Mouse (Mus musculus) MEL (cell line): Measurements from ENCODE around the gene Il17re. TPM values are rescaled to one million over a fixed set of nuclear protein-coding genes. Genes with fewer than 3 reads are reported as not detected.

Source experiments
- DNase-seq: peaks from one replicate; pipeline ENCODE4 v3.0.0; 2011; ENCODE audit warnings: low read depth, low spot score
- H3K27ac ChIP-seq: 2 replicates; pipeline ENCODE4 v1.5.1; 2012; ENCODE audit warnings: low read depth, mild to moderate bottlenecking, control low read depth, low read length, moderate library complexity; ENCODE audit not compliant: control insufficient read depth
- H3K27me3 ChIP-seq, 2 experiments: fragments of 150-350 bp in 1 of 2; sonication (generic) in 1 of 2; 2 replicates each; pipeline ENCODE4 v1.6.1; 2012; ENCODE audit warnings: low read length in 2 of 2, mild to moderate bottlenecking in 2 of 2, improper control_type of control experiment in 1 of 2, moderate library complexity in 1 of 2; ENCODE audit not compliant: insufficient read depth in 2 of 2, control insufficient read depth in 1 of 2
- H3K36me3 ChIP-seq, 2 experiments: 2 replicates each; pipeline ENCODE4 v1.6.1; 2012 to 2014; ENCODE audit warnings: low read length in 2 of 2, improper control_type of control experiment in 1 of 2, inconsistent platforms in 1 of 2, mild to moderate bottlenecking in 1 of 2; ENCODE audit not compliant: insufficient read depth in 2 of 2, control insufficient read depth in 1 of 2
- H3K4me1 ChIP-seq, 2 experiments: fragments of 150-350 bp in 1 of 2; sonication (generic) in 1 of 2; 2 replicates each; pipeline ENCODE4 v1.6.1; 2012; ENCODE audit warnings: low read length in 2 of 2, improper control_type of control experiment in 1 of 2, mild to moderate bottlenecking in 1 of 2; ENCODE audit not compliant: insufficient read depth in 2 of 2, control insufficient read depth in 1 of 2
- H3K4me3 ChIP-seq, 2 experiments: fragments of 150-350 bp in 1 of 2; sonication (generic) in 1 of 2; 2 replicates each; pipeline ENCODE4 v1.5.1; 2012; ENCODE audit warnings: low read depth in 2 of 2, low read length in 2 of 2, mild to moderate bottlenecking in 2 of 2, moderate library complexity in 2 of 2, control low read depth in 1 of 2, improper control_type of control experiment in 1 of 2; ENCODE audit not compliant: control insufficient read depth in 1 of 2, insufficient read depth in 1 of 2
- H3K79me2 ChIP-seq: 2 replicates; pipeline ENCODE4 v1.6.1; 2012; ENCODE audit warnings: mild to moderate bottlenecking, low read length, moderate library complexity; ENCODE audit not compliant: control insufficient read depth, poor library complexity, insufficient read depth
- H3K9ac ChIP-seq: 2 replicates; pipeline ENCODE4 v1.6.1; 2012; ENCODE audit warnings: low read depth, mild to moderate bottlenecking, control low read depth, low read length, moderate library complexity; ENCODE audit not compliant: control insufficient read depth, poor library complexity, severe bottlenecking
- H3K9me3 ChIP-seq: fragments of 150-350 bp; sonication (generic); replicated peaks from 2 replicates; pipeline ENCODE4 v1.6.1; 2012; ENCODE audit warnings: mild to moderate bottlenecking, low read length, improper control_type of control experiment, moderate library complexity; ENCODE audit not compliant: insufficient read depth
- CTCF ChIP-seq, 3 experiments: IDR thresholded peaks in 2 of 3; conservative IDR thresholded peaks in 1 of 3; 2 replicates each; pipeline ENCODE4 v1.5.1; 2011 to 2012; ENCODE audit warnings: low read length in 3 of 3, low read depth in 2 of 3, mild to moderate bottlenecking in 2 of 3, improper control_type of control experiment in 1 of 3, inconsistent platforms in 1 of 3, mixed read lengths in 1 of 3, moderate library complexity in 1 of 3; ENCODE audit not compliant: control insufficient read depth in 1 of 3, insufficient read depth in 1 of 3, poor library complexity in 1 of 3, severe bottlenecking in 1 of 3
- ETS1 ChIP-seq: IDR thresholded peaks from 2 replicates; pipeline ENCODE4 v1.6.1; 2012; ENCODE audit warnings: low read depth, mild to moderate bottlenecking, inconsistent platforms, low read length, improper control_type of control experiment, moderate library complexity
- GABPA ChIP-seq: IDR thresholded peaks from 2 replicates; pipeline ENCODE4 v1.6.1; 2012; ENCODE audit warnings: low read depth, mild to moderate bottlenecking, inconsistent platforms, low read length, improper control_type of control experiment, moderate library complexity
- GATA1 ChIP-seq: IDR thresholded peaks from 2 replicates; pipeline ENCODE4 v1.6.1; 2011; ENCODE audit warnings: low read depth, low read length, improper control_type of control experiment
- JUND ChIP-seq: IDR thresholded peaks from 2 replicates; pipeline ENCODE4 v1.6.1; 2011; ENCODE audit warnings: low read depth, mild to moderate bottlenecking, improper control_type of control experiment, low read length
- KAT2A ChIP-seq: conservative IDR thresholded peaks from 2 replicates; pipeline ENCODE4 v1.6.1; 2012; ENCODE audit warnings: low read depth, low read length, improper control_type of control experiment, inconsistent platforms
- MAX ChIP-seq: IDR thresholded peaks from 2 replicates; pipeline ENCODE4 v1.6.1; 2011; ENCODE audit warnings: low read length, improper control_type of control experiment
- MEF2A ChIP-seq: IDR thresholded peaks from 2 replicates; pipeline ENCODE4 v1.6.1; 2014; ENCODE audit warnings: low read depth, mild to moderate bottlenecking, inconsistent platforms, low read length, improper control_type of control experiment; ENCODE audit not compliant: poor library complexity, insufficient replicate concordance, severe bottlenecking; ENCODE audit errors: extremely low read depth
- MYC ChIP-seq: IDR thresholded peaks from 2 replicates; pipeline ENCODE4 v1.6.1; 2011; ENCODE audit warnings: low read depth, mild to moderate bottlenecking, low read length, improper control_type of control experiment, moderate library complexity
- NELFE ChIP-seq: IDR thresholded peaks from 2 replicates; pipeline ENCODE4 v1.6.1; 2011; ENCODE audit warnings: low read depth, low read length, improper control_type of control experiment
- POLR2A ChIP-seq, 2 experiments: IDR thresholded peaks; 2 replicates each; pipeline ENCODE4 v1.6.1; 2011 to 2012; ENCODE audit warnings: low read length in 2 of 2, mild to moderate bottlenecking in 2 of 2, control low read depth in 1 of 2, improper control_type of control experiment in 1 of 2, low read depth in 1 of 2, moderate library complexity in 1 of 2; ENCODE audit not compliant: control insufficient read depth in 1 of 2, insufficient read depth in 1 of 2, poor library complexity in 1 of 2
- POLR2AphosphoS5 ChIP-seq: IDR thresholded peaks from 2 replicates; pipeline ENCODE4 v1.6.1; 2012; ENCODE audit warnings: low read depth, borderline replicate concordance, mild to moderate bottlenecking, inconsistent platforms, low read length, moderate library complexity, mixed read lengths
- RCOR1 ChIP-seq: IDR thresholded peaks from 2 replicates; pipeline ENCODE4 v1.6.1; 2012; ENCODE audit warnings: low read depth, mild to moderate bottlenecking, inconsistent platforms, low read length, improper control_type of control experiment
- SIN3A ChIP-seq: IDR thresholded peaks from 2 replicates; pipeline ENCODE4 v1.6.1; 2012; ENCODE audit warnings: low read length, improper control_type of control experiment, inconsistent platforms
- USF1 ChIP-seq: IDR thresholded peaks from 2 replicates; pipeline ENCODE4 v1.6.1; 2014; ENCODE audit warnings: low read depth, mild to moderate bottlenecking, inconsistent platforms, low read length, improper control_type of control experiment, moderate library complexity
- USF2 ChIP-seq, 2 experiments: IDR thresholded peaks; 2 replicates each; pipeline ENCODE4 v1.6.1; 2011 to 2012; ENCODE audit warnings: improper control_type of control experiment in 2 of 2, low read length in 2 of 2, borderline replicate concordance in 1 of 2, inconsistent platforms in 1 of 2, low read depth in 1 of 2, mild to moderate bottlenecking in 1 of 2; ENCODE audit not compliant: insufficient read depth in 1 of 2
- ZC3H11A ChIP-seq: IDR thresholded peaks from 2 replicates; pipeline ENCODE4 v1.6.1; 2012; ENCODE audit warnings: low read depth, mild to moderate bottlenecking, inconsistent platforms, low read length, improper control_type of control experiment
- ZMIZ1 ChIP-seq: IDR thresholded peaks from 2 replicates; pipeline ENCODE4 v1.6.1; 2012; ENCODE audit warnings: low read depth, mild to moderate bottlenecking, inconsistent platforms, low read length, improper control_type of control experiment, moderate library complexity
- ZNF384 ChIP-seq: IDR thresholded peaks from 2 replicates; pipeline ENCODE4 v1.6.1; 2012; ENCODE audit warnings: low read depth, mild to moderate bottlenecking, inconsistent platforms, low read length, improper control_type of control experiment
- polyA plus RNA-seq, 2 experiments: library from polyadenylated mRNA; stranded (reverse) in 1 of 2; unstranded in 1 of 2; fragments of >175 nt in 1 of 2; fragments of >200 nt in 1 of 2; gene quantifications; 2 replicates each; pipeline versions ENCODE4 v1.2.1 to v1.2.4; 2012; ENCODE audit warnings: low replicate concordance in 2 of 2, low read depth in 1 of 2; ENCODE audit not compliant: insufficient read length in 2 of 2, insufficient read depth in 1 of 2, missing spikeins in 1 of 2
- total RNA-seq: library from RNA; depleted of rRNA; stranded (reverse); fragments of 300-350 nt; gene quantifications from 2 replicates; pipeline ENCODE4 v1.2.3, GENCODE M21; 2012

Il17re gene
- total and polyA plus RNA-seq, 3 experiments, result not detected

GRCm38 (mm10) chr6:113480555-113481373, 22.5 kb downstream of the Il17re start:
- Histone ChIP-seq H3K9me3 (no peaks in the 10 kb centered on the region), H3K79me2 (0 out of 2 replicates have a peak, but pooled peaks cover 2% of the 10 kb centered on the region), H3K4me1 (peaks cover 0 to 8% of the 10 kb centered on the region in 2 experiments; a peak in 1 of 4 replicates), H3K27ac (no peak overlapping the region), H3K27me3 (peaks cover 2 to 4% of the 10 kb centered on the region in 2 experiments; a peak in 1 of 4 replicates), H3K9ac (no peak overlapping the region), H3K36me3 (0 out of 4 replicates have a peak, but pooled peaks cover 0 to 5% of the 10 kb centered on the region in 2 experiments), H3K4me3 (no peak overlapping the region)
- no peak for TF ChIP-seq ZC3H11A
- TF ChIP-seq RCOR1, result no peak
- no peak for TF ChIP-seq MYC
- no peak for TF ChIP-seq POLR2AphosphoS5
- no peak for TF ChIP-seq NELFE
- TF ChIP-seq USF2 (IDR thresholded peaks at IDR 0.05; ENCODE audit: borderline replicate concordance in 1 of 2, insufficient read depth in 1 of 2, low read depth in 1 of 2, low read length in 2 of 2), result no peak
- no peak for TF ChIP-seq USF1
- no peak for TF ChIP-seq KAT2A
- TF ChIP-seq ETS1, result no peak
- no peak for TF ChIP-seq MAX
- TF ChIP-seq JUND, result no peak
- no peak for TF ChIP-seq CTCF (IDR thresholded peaks at IDR 0.05 in 2 of 3, conservative IDR thresholded peaks at IDR 0.05 in 1 of 3; ENCODE audit: control insufficient read depth in 1 of 3, insufficient read depth in 1 of 3, low read depth in 2 of 3, low read length in 3 of 3, poor library complexity in 1 of 3, severe bottlenecking in 1 of 3)
- TF ChIP-seq ZNF384, result no peak
- no peak for TF ChIP-seq SIN3A
- TF ChIP-seq MEF2A, result no peak
- no peak for TF ChIP-seq POLR2A (IDR thresholded peaks at IDR 0.05; ENCODE audit: control insufficient read depth in 1 of 2, insufficient read depth in 1 of 2, low read depth in 1 of 2, low read length in 2 of 2, poor library complexity in 1 of 2)
- TF ChIP-seq ZMIZ1, result no peak
- no peak for TF ChIP-seq GABPA
- TF ChIP-seq GATA1, result no peak
- no peak for DNase-seq
